Mouse (Mus musculus): ENCODE results near the gene F2rl2. TPM values are rescaled to one million over a fixed set of nuclear protein-coding genes. Genes with fewer than 3 reads are reported as not detected.
A peak's percentile ranks its signal among the peaks of the same experiment; 100 is the strongest.

Gene F2rl2
- 1.1 TPM for polyA plus RNA-seq (2012; fragmentation: generic; extraction: Trizol)

DNA sequence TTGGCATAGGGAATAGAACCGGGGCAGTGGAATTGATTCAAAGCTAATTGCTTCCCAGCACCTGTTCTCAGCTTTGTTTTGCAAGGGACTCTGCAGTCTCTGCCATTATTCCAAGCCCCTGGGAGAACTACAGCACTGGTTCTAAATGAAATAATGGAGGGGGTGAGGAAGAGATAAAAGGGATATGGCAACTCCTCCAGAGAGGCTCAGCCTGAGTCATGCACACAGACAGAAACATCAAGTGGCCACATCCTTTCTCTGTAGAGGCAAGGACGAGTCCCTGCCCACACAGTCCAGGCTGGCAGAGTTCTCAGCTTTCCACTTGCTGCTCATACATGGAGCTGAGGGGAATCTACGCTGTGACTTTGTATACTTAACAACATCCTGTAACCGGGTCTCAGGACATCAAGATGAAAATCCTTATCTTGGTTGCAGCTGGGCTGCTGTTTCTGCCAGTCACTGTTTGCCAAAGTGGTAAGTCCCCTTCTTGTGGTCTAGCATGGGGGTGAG lies at the start of gene F2rl2:
Gene F2rl2, plus strand, starts transcription at position 200 of the 510 bp plus-strand sequence.
- TF ChIP-seq POLR2A (IDR thresholded peaks at IDR 0.05; ENCODE audit: insufficient read length, low read depth) = no peak
- TF ChIP-seq MAX (IDR thresholded peaks at IDR 0.05; ENCODE audit: low read depth) = no peak
- TF ChIP-seq USF1 (IDR thresholded peaks at IDR 0.05; ENCODE audit: low read depth) = no peak
- TF ChIP-seq E2F4 (IDR thresholded peaks at IDR 0.05; ENCODE audit: insufficient read depth) = no peak
- TF ChIP-seq POLR2AphosphoS2 (IDR thresholded peaks at IDR 0.05; ENCODE audit: insufficient read length, low read depth) = no peak
- no peak for TF ChIP-seq MYOG (IDR thresholded peaks at IDR 0.05; ENCODE audit: control insufficient read depth in 1 of 3, insufficient read depth in 1 of 3, insufficient read length in 2 of 3, low read depth in 2 of 3)
- no peak for TF ChIP-seq REST (IDR thresholded peaks at IDR 0.05; ENCODE audit: insufficient read depth, insufficient read length)
- TF ChIP-seq MYOD1 (IDR thresholded peaks at IDR 0.05; ENCODE audit: control insufficient read depth in 1 of 3, insufficient read length in 2 of 3, low read depth in 2 of 3) = peak in 1 of 3 experiments; percentile 23
- no peak for TF ChIP-seq TCF12 (IDR thresholded peaks at IDR 0.05; ENCODE audit: insufficient read depth, poor library complexity, severe bottlenecking)
- H3K4me2 ChIP-seq (ENCODE audit: low read depth) = peak within 1 kb of the TSS; percentile 59

DNA sequence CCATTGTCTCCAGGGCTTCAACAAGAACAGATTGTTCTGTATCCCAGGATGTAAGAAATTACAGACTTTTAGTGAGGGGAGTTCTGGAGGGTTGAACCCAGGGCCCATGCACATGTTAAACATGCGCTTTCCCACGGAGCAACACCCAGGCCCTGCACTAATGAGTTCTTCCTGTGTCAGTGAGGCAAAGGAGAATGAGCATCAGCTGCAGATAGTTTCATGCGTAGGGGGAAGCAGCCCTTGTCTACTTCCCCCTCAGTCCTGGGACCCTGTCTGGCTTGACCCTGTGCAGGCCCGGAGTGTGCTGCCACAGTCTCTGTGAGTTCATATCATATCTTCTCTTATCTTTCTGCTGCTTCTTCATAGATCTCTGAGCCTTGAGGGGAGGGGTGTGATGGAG lies 49.4 kb upstream of the F2rl2 start:
- TF ChIP-seq REST (IDR thresholded peaks at IDR 0.05; ENCODE audit: insufficient read depth, insufficient read length) (no peak), POLR2A (IDR thresholded peaks at IDR 0.05; ENCODE audit: insufficient read length, low read depth) (no peak), TCF12 (IDR thresholded peaks at IDR 0.05; ENCODE audit: insufficient read depth, poor library complexity, severe bottlenecking) (no peak), CEBPB (IDR thresholded peaks at IDR 0.05; ENCODE audit: insufficient read depth, poor library complexity, severe bottlenecking) (no peak), SRF (IDR thresholded peaks at IDR 0.05; ENCODE audit: control insufficient read depth, insufficient read length, low read depth) (no peak), TCF3 (IDR thresholded peaks at IDR 0.05; ENCODE audit: insufficient read length, low read depth) (no peak), USF1 (IDR thresholded peaks at IDR 0.05; ENCODE audit: low read depth) (no peak), E2F4 (IDR thresholded peaks at IDR 0.05; ENCODE audit: insufficient read depth) (no peak), POLR2AphosphoS2 (IDR thresholded peaks at IDR 0.05; ENCODE audit: insufficient read length, low read depth) (no peak), MYOG (IDR thresholded peaks at IDR 0.05; ENCODE audit: control insufficient read depth in 1 of 3, insufficient read depth in 1 of 3, insufficient read length in 2 of 3, low read depth in 2 of 3) (no peak), MYOD1 (IDR thresholded peaks at IDR 0.05; ENCODE audit: control insufficient read depth in 1 of 3, insufficient read length in 2 of 3, low read depth in 2 of 3) (no peak), MAX (IDR thresholded peaks at IDR 0.05; ENCODE audit: low read depth) (no peak)
- H3K79me2 ChIP-seq (ENCODE audit: control insufficient read depth, insufficient read depth) = no peaks in the 10 kb centered on the region
- H3ac ChIP-seq (ENCODE audit: control insufficient read depth, insufficient read length) = no peak overlapping the region
- H3K36me3 ChIP-seq (ENCODE audit: control insufficient read depth, insufficient read depth) = no peaks in the 10 kb centered on the region
- no peak overlapping the region for H3K4me2 ChIP-seq (ENCODE audit: low read depth)
- H3K27me3 ChIP-seq (ENCODE audit: control insufficient read depth, insufficient read depth, insufficient read length) = no peaks in the 10 kb centered on the region
- no peak overlapping the region for H3K4me3 ChIP-seq

More for the DNA sequence above, at the start of gene F2rl2:
- no peak within 1 kb of the TSS for H3ac ChIP-seq (ENCODE audit: control insufficient read depth, insufficient read length)
- H3K79me2 ChIP-seq (ENCODE audit: control insufficient read depth, insufficient read depth) = no peaks in the 10 kb centered on the region
- no peaks in the 10 kb centered on the region for H3K36me3 ChIP-seq (ENCODE audit: control insufficient read depth, insufficient read depth)
- H3K27me3 ChIP-seq (ENCODE audit: control insufficient read depth, insufficient read depth, insufficient read length) = no peaks in the 10 kb centered on the region
- no peak within 1 kb of the TSS for H3K4me3 ChIP-seq

DNA sequence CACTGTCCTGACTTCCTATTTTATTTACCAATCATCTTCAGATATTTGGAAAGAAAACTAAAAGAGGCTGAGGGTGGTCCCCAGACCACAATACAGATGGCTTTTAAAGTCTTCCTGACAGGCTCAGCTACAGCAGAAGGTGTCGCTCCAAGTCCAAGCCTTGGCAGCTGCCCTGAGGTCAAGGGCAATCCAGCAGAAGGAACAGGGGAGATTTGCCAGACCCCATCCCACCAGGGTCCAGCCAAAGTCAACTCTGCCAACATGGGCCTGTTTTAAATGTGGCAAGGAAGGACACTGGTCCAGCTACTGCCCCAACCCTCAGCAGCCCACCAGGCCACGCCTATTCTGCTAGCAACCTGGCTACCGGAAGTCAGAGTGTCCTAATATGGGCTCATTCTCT lies 46.7 kb upstream of the F2rl2 start:
- Histone ChIP-seq H3ac (ENCODE audit: control insufficient read depth, insufficient read length) (no peak overlapping the region), H3K27me3 (ENCODE audit: control insufficient read depth, insufficient read depth, insufficient read length) (no peaks in the 10 kb centered on the region), H3K79me2 (ENCODE audit: control insufficient read depth, insufficient read depth) (no peaks in the 10 kb centered on the region), H3K36me3 (ENCODE audit: control insufficient read depth, insufficient read depth) (no peaks in the 10 kb centered on the region), H3K4me3 (no peak overlapping the region), H3K4me2 (ENCODE audit: low read depth) (no peak overlapping the region)
- no peak for TF ChIP-seq MYOD1 (IDR thresholded peaks at IDR 0.05; ENCODE audit: control insufficient read depth in 1 of 3, insufficient read length in 2 of 3, low read depth in 2 of 3)
- no peak for TF ChIP-seq SRF (IDR thresholded peaks at IDR 0.05; ENCODE audit: control insufficient read depth, insufficient read length, low read depth)
- no peak for TF ChIP-seq MYOG (IDR thresholded peaks at IDR 0.05; ENCODE audit: control insufficient read depth in 1 of 3, insufficient read depth in 1 of 3, insufficient read length in 2 of 3, low read depth in 2 of 3)
- no peak for TF ChIP-seq TCF12 (IDR thresholded peaks at IDR 0.05; ENCODE audit: insufficient read depth, poor library complexity, severe bottlenecking)
- no peak for TF ChIP-seq TCF3 (IDR thresholded peaks at IDR 0.05; ENCODE audit: insufficient read length, low read depth)
- no peak for TF ChIP-seq POLR2AphosphoS2 (IDR thresholded peaks at IDR 0.05; ENCODE audit: insufficient read length, low read depth)

DNA sequence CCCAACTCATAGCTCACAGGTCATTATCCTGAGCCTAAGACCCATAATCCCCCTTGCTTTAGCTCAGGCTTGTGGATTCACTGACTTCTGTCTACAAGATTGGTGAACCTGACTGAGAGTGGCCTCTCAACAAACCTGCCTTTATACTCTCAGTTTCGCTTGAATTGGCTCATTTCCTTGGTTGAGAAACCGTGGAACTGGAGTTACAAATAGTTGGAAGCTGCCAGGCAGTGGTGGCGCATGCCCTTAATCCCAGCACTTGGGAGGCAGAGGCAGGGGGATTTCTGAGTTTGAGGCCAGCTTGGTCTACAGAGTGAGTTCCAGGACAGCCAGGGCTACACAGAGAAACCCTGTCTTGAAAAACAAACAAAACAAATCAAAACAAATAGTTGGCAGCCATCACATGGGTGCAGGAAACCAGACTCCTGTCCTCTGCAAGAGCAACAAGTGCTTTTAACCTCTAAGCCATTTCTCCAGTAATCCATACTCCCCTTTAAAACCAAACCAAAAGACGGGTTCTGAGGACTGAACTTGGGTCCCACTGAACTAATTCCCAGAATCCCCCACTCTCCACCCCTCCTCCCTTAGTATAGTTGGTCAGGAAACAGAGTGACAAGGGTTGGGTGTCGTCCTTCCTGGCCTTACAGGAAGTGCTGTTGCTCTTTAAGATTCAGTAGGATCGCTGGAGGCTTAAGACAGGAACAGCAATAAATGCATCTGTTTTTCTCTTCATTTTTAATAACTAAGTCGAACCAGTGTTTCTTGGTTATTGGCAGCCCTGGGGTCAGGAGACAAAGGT lies 44.6 kb upstream of the F2rl2 start:
- no peaks in the 10 kb centered on the region for H3K36me3 ChIP-seq (ENCODE audit: control insufficient read depth, insufficient read depth)
- no peak for TF ChIP-seq TCF12 (IDR thresholded peaks at IDR 0.05; ENCODE audit: insufficient read depth, poor library complexity, severe bottlenecking)
- no peak for TF ChIP-seq REST (IDR thresholded peaks at IDR 0.05; ENCODE audit: insufficient read depth, insufficient read length)
- TF ChIP-seq POLR2A (IDR thresholded peaks at IDR 0.05; ENCODE audit: insufficient read length, low read depth) = no peak
- TF ChIP-seq SRF (IDR thresholded peaks at IDR 0.05; ENCODE audit: control insufficient read depth, insufficient read length, low read depth) = no peak
- no peak for TF ChIP-seq E2F4 (IDR thresholded peaks at IDR 0.05; ENCODE audit: insufficient read depth)
- no peak for TF ChIP-seq MYOD1 (IDR thresholded peaks at IDR 0.05; ENCODE audit: control insufficient read depth in 1 of 3, insufficient read length in 2 of 3, low read depth in 2 of 3)
- no peak for TF ChIP-seq USF1 (IDR thresholded peaks at IDR 0.05; ENCODE audit: low read depth)

More for the DNA sequence above, 44.6 kb upstream of the F2rl2 start:
- no peak overlapping the region for H3ac ChIP-seq (ENCODE audit: control insufficient read depth, insufficient read length)
- H3K27me3 ChIP-seq (ENCODE audit: control insufficient read depth, insufficient read depth, insufficient read length) = no peaks in the 10 kb centered on the region
- H3K4me2 ChIP-seq (ENCODE audit: low read depth) = no peak overlapping the region
- no peak overlapping the region for H3K4me3 ChIP-seq
- no peaks in the 10 kb centered on the region for H3K79me2 ChIP-seq (ENCODE audit: control insufficient read depth, insufficient read depth)

Measured in myocyte (in vitro differentiated cells).